Mouse (Mus musculus) bone marrow, adult 2 months (tissue): ENCODE results near the gene Syt1. TPM values are rescaled to one million over a fixed set of nuclear protein-coding genes. Genes with fewer than 3 reads are reported as not detected.

Experiments used
- H3K27ac ChIP-seq: fragments of 200-500 bp; 2 replicates; pipeline ENCODE4 v1.5.1; 2012; ENCODE audit warnings: low read depth, mild to moderate bottlenecking, control low read depth, inconsistent platforms, low read length; ENCODE audit not compliant: control insufficient read depth, poor library complexity, insufficient read depth
- H3K4me1 ChIP-seq: fragments of 200-500 bp; 2 replicates; pipeline ENCODE4 v1.6.1; 2011; ENCODE audit warnings: low read length; ENCODE audit not compliant: control insufficient read depth, insufficient read depth
- H3K4me3 ChIP-seq: fragments of 200-500 bp; replicated peaks from 2 replicates; pipeline ENCODE3; 2011; ENCODE audit warnings: mild to moderate bottlenecking, low read depth, low read length, control low read depth; ENCODE audit not compliant: control insufficient read depth
- CTCF ChIP-seq: fragments of 200-500 bp; IDR thresholded peaks from 2 replicates; pipeline ENCODE4 v1.5.1; 2011; ENCODE audit warnings: low read length, control low read depth; ENCODE audit not compliant: control insufficient read depth, insufficient read depth
- POLR2A ChIP-seq: fragments of 200-500 bp; IDR thresholded peaks from 2 replicates; pipeline ENCODE4 v1.6.1; 2011; ENCODE audit warnings: low read depth, mild to moderate bottlenecking, control low read depth, low read length, borderline replicate concordance; ENCODE audit not compliant: control insufficient read depth
- WGBS: fragments of 180-500 bp; shearing (Covaris S2); methylation state at CpG from one replicate; pipeline ENCODE4 v1.1.7; 2018; 5-methylcytosine and 5-hydroxymethylcytosine counted together
- polyA plus RNA-seq: library from polyadenylated mRNA; stranded (reverse); fragments of >200 nt; gene quantifications from 2 replicates; pipeline ENCODE4 v1.2.4, GENCODE M21; 2011; ENCODE audit warnings: low replicate concordance; ENCODE audit not compliant: missing spikeins, insufficient read depth, insufficient read length

The Syt1 gene
- polyA plus RNA-seq, 1 experiment = 0.42 TPM

DNA sequence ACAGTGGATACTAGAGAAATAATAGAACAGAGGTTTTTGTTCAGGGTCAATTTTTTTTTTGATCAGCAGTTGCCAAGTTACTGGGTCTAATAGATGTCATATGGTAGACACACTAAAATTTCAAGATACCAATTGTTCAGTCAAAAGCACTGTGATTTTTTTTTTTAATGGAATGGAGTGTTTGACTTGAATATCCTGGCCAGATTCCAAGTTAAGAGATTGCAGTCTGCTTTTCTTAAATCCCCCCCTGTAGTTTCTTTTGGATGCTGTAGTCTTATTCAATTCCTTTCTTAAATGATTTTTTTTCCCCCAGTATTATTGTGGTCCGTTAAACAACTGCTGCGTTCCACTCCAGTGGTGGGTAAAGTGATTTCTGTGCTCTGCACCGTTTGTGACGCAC is 140.2 kb downstream of the Syt1 start:
- no peak overlapping the region for H3K27ac ChIP-seq
- TF ChIP-seq POLR2A = no peak
- TF ChIP-seq CTCF = no peak
- no peak overlapping the region for H3K4me3 ChIP-seq
- H3K4me1 ChIP-seq = no peaks in the 10 kb centered on the region
- 82% methylated on average over 4 of the region's 4 CpGs for WGBS

DNA sequence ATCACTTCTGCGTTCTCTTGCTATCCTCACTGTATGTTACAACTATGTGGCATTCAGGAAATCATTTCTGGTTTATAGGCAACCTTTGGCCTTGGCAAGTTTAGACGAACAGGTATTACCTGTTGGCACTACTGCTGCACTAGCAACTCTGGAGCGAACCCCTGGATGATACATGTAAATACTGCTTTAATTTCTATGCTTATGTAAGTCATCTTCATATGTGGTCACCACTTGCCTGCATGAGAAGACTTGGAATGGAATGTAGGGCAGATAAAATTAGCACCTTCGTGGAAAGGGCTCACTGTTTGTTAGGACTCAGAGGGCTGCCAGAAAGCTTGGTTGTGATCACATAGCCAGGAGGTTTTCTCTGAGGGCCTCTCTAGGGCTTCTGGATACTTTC is 142.6 kb downstream of the Syt1 start:
- TF ChIP-seq POLR2A (no peak), CTCF (no peak)
- no peaks in the 10 kb centered on the region for H3K4me1 ChIP-seq
- no peak overlapping the region for H3K4me3 ChIP-seq
- 75% methylated on average over 4 of the region's 4 CpGs for WGBS
- no peak overlapping the region for H3K27ac ChIP-seq

DNA sequence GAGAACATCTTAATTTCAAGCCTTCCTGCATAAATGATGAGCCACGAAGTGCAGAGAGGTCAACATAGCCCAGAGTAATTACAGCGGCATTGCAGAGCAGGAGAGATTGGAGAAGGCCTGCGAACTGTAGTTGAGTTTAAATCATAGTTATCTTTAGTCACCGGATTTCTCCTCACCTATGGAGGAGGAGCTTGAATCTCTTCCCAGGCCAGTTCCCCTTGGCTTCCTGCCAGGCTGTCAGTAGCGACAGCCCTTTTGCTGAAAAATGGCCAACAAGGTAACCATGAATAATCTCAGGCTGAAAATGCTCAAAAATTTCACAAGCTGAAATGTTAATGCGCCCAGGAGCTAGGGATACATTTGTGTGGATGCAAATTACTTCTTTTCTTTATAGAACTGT is 143.6 kb downstream of the Syt1 start:
- WGBS = 65% methylated on average over 6 of the region's 6 CpGs
- H3K4me1 ChIP-seq = no peaks in the 10 kb centered on the region
- TF ChIP-seq CTCF (no peak), POLR2A (no peak)
- H3K4me3 ChIP-seq = no peak overlapping the region
- no peak overlapping the region for H3K27ac ChIP-seq

DNA sequence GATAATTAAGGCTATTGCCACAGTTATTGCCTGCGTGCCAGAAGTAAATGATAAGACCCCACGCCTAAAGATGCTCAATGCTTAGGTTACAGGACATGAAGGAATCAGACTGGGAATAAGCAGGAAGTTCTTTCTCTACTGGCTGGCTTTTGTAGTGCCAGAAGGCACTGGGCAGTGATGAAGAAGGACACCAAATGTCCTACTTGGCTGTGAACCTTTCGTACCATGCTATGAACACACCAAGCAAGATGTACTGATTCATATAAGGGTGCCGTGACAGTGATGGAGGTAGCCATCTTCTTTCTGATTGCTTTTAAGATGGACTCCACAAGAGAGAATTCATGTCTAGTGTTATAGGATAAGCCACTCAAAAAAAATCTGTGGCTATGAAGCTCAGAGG is 145.2 kb downstream of the Syt1 start:
- no peak overlapping the region for H3K27ac ChIP-seq
- 82% methylated on average over 4 of the region's 4 CpGs for WGBS
- no peak overlapping the region for H3K4me3 ChIP-seq
- no peaks in the 10 kb centered on the region for H3K4me1 ChIP-seq
- TF ChIP-seq POLR2A (no peak), CTCF (no peak)

DNA sequence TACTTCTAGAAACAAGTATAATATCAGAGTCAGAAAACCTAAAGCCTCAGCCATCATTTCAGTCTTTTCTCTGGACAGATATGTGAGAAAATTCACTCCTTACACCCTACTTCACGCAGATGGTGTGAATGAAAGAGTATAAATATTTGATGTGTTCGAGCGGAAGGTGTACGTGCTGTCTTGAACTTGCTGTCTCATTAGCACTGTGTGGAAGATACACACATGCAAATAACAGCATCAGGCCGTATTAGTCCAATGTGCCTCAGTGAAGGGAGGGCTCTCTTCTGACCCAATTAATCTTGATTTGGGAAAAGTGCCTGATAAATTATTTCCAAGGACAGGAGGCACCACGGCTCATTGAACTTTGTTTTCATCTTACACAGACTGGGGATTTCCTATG is 154.8 kb downstream of the Syt1 start:
- WGBS = 80% methylated on average over 6 of the region's 6 CpGs
- no peaks in the 10 kb centered on the region for H3K4me1 ChIP-seq
- no peak for TF ChIP-seq CTCF
- TF ChIP-seq POLR2A = no peak
- H3K4me3 ChIP-seq = no peak overlapping the region
- H3K27ac ChIP-seq = no peak overlapping the region

DNA sequence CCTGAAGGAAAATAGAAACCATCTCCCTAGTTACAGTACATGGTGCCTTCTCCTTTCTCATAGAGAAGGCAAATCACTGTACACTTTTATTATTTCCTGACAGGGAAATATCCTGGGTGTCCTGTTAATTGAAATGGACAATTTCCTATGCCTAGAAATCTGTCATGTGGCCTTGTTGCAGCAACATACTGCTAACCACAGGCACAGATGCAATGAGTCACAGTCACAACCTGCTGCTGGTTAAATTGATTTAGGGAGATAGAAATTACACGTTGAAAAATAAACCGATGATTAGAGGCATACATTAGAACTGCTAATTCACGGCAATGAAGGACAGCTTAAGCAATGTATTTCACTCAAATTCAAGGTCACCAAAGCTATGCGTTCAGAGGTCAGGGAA is 158.0 kb downstream of the Syt1 start:
- Histone ChIP-seq H3K4me1 (no peaks in the 10 kb centered on the region), H3K4me3 (no peak overlapping the region), H3K27ac (no peak overlapping the region)
- 80% methylated on average over 4 of the region's 4 CpGs for WGBS
- TF ChIP-seq POLR2A = no peak
- no peak for TF ChIP-seq CTCF

DNA sequence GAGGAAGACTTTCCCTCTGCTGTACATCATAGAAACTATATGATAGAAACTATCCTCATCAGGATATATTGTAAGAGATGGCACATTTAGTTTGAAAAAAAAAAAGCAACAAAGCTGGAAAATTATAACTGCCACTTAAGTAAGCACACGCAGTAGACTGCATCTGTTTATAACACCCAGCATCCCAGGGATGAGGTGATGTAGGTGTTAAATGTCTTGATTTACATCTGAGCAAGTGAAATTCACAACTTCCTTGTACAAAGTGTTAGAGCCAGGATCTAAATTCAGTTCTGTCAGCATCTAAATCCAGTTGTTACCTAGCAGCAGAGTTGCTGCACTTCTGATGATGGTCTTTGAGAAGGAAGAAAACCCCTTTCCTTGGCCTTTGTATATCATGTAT is 173.3 kb downstream of the Syt1 start:
- TF ChIP-seq CTCF (no peak), POLR2A (no peak)
- H3K27ac ChIP-seq = no peak overlapping the region
- no peaks in the 10 kb centered on the region for H3K4me1 ChIP-seq
- WGBS = 81% methylated on average over 1 of the region's 1 CpGs
- H3K4me3 ChIP-seq = no peak overlapping the region

DNA sequence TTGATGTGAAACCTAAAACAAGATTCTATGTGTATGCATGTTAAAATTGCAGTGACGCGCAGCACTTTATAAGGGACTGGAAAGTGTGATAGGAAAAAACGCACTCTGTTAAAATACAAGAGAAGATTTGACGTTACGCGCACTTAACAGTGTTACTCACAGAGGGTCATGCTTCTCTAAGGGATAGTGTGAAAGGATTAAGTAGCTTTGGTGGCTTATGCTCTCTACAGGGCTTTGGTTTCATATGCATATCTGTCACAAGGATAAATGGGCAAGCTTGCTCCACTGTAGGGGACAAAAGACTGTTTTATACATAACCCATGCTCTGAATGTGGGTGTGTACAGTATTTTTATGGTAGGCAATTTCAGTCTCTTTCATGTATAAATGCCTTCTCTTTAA is 178.5 kb downstream of the Syt1 start:
- TF ChIP-seq POLR2A = no peak
- no peak for TF ChIP-seq CTCF
- WGBS = 87% methylated on average over 6 of the region's 6 CpGs

DNA sequence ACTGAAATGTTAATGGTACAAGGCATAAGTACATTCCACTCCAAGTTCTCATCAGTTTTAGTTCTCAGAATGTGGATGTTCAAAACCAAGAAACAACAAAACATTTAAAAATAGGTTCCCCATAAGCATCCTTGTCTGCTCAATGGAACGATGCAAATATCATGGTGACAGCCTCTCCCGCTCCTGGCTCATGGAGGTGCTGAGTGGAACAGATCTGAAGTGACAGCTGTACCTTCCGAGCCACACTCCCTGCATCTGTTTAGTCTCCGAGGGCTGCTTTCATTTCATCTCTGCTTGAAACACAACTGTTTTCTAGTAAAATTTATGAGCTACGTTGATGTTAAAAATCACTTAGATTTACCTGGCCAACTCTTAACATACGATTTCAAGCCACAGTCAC is 179.0 kb downstream of the Syt1 start:
- WGBS = 82% methylated on average over 6 of the region's 6 CpGs
- no peak overlapping the region for H3K4me3 ChIP-seq
- no peak overlapping the region for H3K27ac ChIP-seq
- H3K4me1 ChIP-seq = no peaks in the 10 kb centered on the region
- TF ChIP-seq CTCF = no peak
- TF ChIP-seq POLR2A = no peak

More for the DNA sequence above, 178.5 kb downstream of the Syt1 start:
- no peak overlapping the region for H3K4me3 ChIP-seq
- H3K4me1 ChIP-seq = no peaks in the 10 kb centered on the region
- no peak overlapping the region for H3K27ac ChIP-seq
